Mouse (Mus musculus) neural tube, embryonic 14.5 days (tissue): ENCODE measurements at regions not wholly inside any gene's neighbourhood (a gene's known extent, or its start where the extent isn't known, plus 50 kb on each side); places are given as distances from the start of the nearest gene placed in this dataset.
"Not testable (repeated sequence)": the region's sequence is repeated elsewhere in the genome, so short reads cannot be mapped to it uniquely, and the experiment has no call there.

Source experiments
- ATAC-seq: fragments of 200-750 bp; cut with Nextera tagmentation; 2 replicates; pipeline ENCODE4 v1.8.0; 2017; ENCODE audit warnings: low read depth, mild to moderate bottlenecking, moderate TSS enrichment, moderate library complexity
- H3K27ac ChIP-seq: fragments of 300-500 bp; sonication (generic); 2 replicates; pipeline ENCODE4 v1.5.1; 2014; ENCODE audit warnings: low read depth, mild to moderate bottlenecking, control low read depth, low read length, moderate library complexity, mixed read lengths
- H3K27me3 ChIP-seq: fragments of 300-500 bp; sonication (generic); 2 replicates; pipeline ENCODE4 v1.6.1; 2014; ENCODE audit warnings: low read length; ENCODE audit not compliant: control insufficient read depth, insufficient read depth
- H3K36me3 ChIP-seq: fragments of 300-500 bp; sonication (generic); 2 replicates; pipeline ENCODE4 v1.6.1; 2014; ENCODE audit warnings: low read length, mixed read lengths; ENCODE audit not compliant: control insufficient read depth, insufficient read depth
- H3K4me1 ChIP-seq: fragments of 300-500 bp; sonication (generic); 2 replicates; pipeline ENCODE4 v1.6.1; 2014; ENCODE audit warnings: low read length; ENCODE audit not compliant: control insufficient read depth, insufficient read depth
- H3K4me2 ChIP-seq: fragments of 300-500 bp; sonication (generic); 2 replicates; pipeline ENCODE4 v1.6.1; 2014; ENCODE audit warnings: mild to moderate bottlenecking, low read depth, low read length, control low read depth
- H3K4me3 ChIP-seq: fragments of 300-500 bp; sonication (generic); 2 replicates; pipeline ENCODE4 v1.5.1; 2014; ENCODE audit warnings: low read depth, low read length, control low read depth, mixed read lengths
- H3K9ac ChIP-seq: fragments of 300-500 bp; sonication (generic); replicated peaks from 2 replicates; pipeline ENCODE4 v1.6.1; 2014; ENCODE audit warnings: low read depth, mild to moderate bottlenecking, control low read depth, low read length, mixed read lengths
- H3K9me3 ChIP-seq: fragments of 300-500 bp; sonication (generic); 2 replicates; pipeline ENCODE4 v1.6.1; 2016; ENCODE audit warnings: low read length; ENCODE audit not compliant: control insufficient read depth
- WGBS: fragments of 180-500 bp; shearing (Covaris S2); extraction: QIAGEN DNeasy Blood & Tissue Kit; methylation state at CpG from one replicate; pipeline ENCODE4 v1.1.7; 2014; 5-methylcytosine and 5-hydroxymethylcytosine counted together

DNA sequence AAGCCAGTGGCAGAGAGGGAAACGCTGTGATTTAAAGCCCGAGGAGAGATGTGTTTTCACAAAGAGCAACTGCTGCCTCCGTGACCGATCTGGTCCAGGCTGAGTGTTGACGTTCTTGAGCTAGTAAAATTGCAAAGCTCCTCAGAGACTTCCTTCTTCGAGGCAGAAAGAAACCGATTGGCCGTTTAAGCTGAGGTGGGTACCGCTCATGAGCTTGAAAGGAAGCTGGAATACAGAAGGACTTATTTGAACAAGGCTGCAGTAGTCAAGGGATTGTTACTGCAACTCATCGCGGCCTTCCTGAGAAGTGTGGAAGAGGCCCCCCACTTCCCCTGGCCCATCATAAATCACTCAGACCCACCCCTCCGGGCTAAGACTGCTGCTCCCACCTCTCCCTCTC lies 132.9 kb upstream of the Intu start:
- Histone ChIP-seq H3K4me1 (no peaks in the 10 kb centered on the region), H3K4me3 (no peak overlapping the region), H3K9ac (no peak overlapping the region), H3K9me3 (no peaks in the 10 kb centered on the region), H3K27ac (no peak overlapping the region), H3K27me3 (no peaks in the 10 kb centered on the region), H3K36me3 (no peaks in the 10 kb centered on the region), H3K4me2 (peak overlapping the region; percentile 24; the same call in 1 of the 2 replicates)
- 33% methylated on average over 12 of the region's 12 CpGs for WGBS
- ATAC-seq = peak; percentile 54; the same call in 1 of the 2 replicates

DNA sequence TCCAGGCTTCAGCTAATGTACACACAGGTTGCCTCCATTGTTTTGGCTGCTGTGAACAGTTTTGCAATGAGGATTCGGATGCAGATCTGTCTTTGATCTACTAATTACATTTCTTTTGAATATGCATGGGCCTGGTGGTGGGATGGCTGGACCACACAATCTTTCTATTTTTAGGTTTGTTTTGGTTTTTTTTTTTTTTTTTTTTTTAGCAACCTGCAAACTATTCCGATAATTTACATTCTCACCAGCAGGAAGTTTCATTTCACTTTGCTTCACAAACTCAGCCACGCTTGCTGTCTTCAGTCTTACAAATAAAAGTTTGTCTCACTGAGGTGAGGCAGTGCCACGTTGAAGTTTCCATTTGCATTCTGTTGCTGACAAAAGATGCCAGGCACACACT lies 127.7 kb upstream of the Intu start:
- no peak overlapping the region for H3K4me2 ChIP-seq

DNA sequence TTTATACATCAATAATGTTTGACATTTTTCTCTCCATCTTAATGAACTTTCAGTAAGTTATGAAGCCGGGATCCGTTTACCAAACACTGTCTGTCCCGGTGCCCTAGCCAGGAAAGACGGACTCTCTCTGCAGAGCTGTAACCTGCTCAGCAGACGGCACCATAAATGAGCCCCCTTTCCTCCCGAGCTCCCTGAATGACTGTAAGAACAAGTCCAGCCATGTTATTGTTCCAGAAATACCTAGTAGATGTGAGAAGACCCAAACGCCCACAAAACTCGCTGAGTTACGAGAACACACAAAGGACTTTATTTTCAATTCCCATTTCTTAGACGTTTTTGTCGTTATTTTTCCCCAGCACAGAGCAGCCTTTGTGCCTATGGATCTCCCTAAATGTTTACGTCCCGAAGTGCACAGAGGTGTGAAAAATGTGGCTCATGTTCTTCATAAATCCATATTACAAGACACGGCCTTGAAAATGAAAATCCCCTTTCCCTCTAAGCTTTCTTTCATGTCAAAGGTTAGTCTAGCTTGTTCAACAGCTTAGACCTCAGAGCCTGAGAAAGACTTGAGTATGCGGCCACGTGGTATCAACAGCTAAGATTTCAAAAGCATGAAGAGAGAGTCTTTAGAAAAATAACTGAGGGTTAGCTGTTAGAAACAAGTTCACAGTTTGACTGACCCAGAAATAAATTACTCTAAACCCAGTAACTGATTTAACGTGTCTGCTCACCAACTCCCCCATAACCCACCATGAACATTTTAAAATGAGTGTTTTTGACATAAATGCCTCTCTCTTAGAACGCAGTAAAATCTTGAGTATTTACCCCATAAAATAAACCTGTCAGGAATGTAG lies 125.8 kb upstream of the Intu start:
- Histone ChIP-seq H3K9me3 (no peaks in the 10 kb centered on the region), H3K27me3 (no peaks in the 10 kb centered on the region), H3K36me3 (no peaks in the 10 kb centered on the region), H3K9ac (no peak overlapping the region), H3K27ac (no peak overlapping the region), H3K4me2 (no peak overlapping the region), H3K4me3 (no peak overlapping the region), H3K4me1 (no peaks in the 10 kb centered on the region)
- WGBS = 75% methylated on average over 18 of the region's 18 CpGs
- no peak for ATAC-seq

More for the DNA sequence above, 127.7 kb upstream of the Intu start:
- H3K4me1 ChIP-seq = no peaks in the 10 kb centered on the region
- H3K27ac ChIP-seq = no peak overlapping the region
- H3K27me3 ChIP-seq = no peaks in the 10 kb centered on the region
- no peak overlapping the region for H3K9ac ChIP-seq
- no peaks in the 10 kb centered on the region for H3K9me3 ChIP-seq
- ATAC-seq = no peak
- no peak overlapping the region for H3K4me3 ChIP-seq
- H3K36me3 ChIP-seq = no peaks in the 10 kb centered on the region
- 76% methylated on average over 4 of the region's 4 CpGs for WGBS

DNA sequence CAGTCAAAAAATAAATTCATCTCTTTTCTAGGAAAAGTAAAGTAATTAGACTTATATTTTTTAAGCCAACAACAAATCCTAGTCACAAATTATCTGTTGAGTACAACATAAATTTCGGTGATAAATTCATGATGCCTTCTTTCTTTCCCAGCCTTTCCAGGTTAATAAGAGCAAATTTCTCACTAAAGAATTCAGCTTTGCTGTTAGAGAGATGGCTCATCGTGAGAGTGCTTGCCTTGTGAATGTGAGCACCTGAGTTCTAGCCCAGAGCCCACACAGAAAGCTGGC lies 125.2 kb upstream of the Intu start:
- ATAC-seq = no peak
- no peaks in the 10 kb centered on the region for H3K27me3 ChIP-seq
- H3K27ac ChIP-seq = no peak overlapping the region
- no peaks in the 10 kb centered on the region for H3K9me3 ChIP-seq
- H3K4me2 ChIP-seq = no peak overlapping the region
- no peak overlapping the region for H3K9ac ChIP-seq
- WGBS = 90% methylated on average over 2 of the region's 2 CpGs
- no peaks in the 10 kb centered on the region for H3K36me3 ChIP-seq
- no peak overlapping the region for H3K4me3 ChIP-seq
- H3K4me1 ChIP-seq = no peaks in the 10 kb centered on the region

DNA sequence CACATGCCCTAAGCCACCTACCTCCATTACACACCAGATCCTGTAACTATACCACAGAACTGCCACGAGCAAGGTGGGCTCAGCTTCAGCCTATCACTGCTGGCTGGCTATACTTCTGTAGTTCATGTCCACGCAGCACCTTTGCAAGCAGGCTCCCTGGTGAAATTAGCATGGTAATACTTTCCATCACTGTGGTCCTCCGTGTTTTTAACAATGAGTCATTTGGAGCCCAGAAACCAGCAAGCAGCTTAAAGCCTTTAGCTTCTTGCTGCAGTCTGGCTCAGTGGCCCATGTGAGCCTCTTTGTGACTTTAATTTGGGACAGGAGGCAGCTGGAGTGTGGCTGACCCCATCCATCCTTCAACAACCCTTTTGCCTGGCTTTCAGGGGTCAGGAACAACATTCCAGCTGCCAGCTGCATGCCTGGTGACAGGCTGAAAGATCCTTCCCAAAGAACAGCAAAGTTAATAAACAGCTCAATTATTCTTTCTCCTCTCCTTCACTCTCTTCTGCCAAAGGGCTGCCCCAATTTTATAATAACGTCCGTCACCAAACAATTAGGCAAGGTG lies 122.1 kb upstream of the Intu start:
- WGBS = 27% methylated on average over 5 of the region's 5 CpGs
- Histone ChIP-seq H3K4me3 (no peak overlapping the region), H3K4me2 (no peak overlapping the region), H3K9me3 (no peaks in the 10 kb centered on the region), H3K9ac (no peak overlapping the region), H3K27me3 (no peaks in the 10 kb centered on the region), H3K4me1 (no peaks in the 10 kb centered on the region), H3K36me3 (no peaks in the 10 kb centered on the region), H3K27ac (no peak overlapping the region)
- no peak for ATAC-seq

DNA sequence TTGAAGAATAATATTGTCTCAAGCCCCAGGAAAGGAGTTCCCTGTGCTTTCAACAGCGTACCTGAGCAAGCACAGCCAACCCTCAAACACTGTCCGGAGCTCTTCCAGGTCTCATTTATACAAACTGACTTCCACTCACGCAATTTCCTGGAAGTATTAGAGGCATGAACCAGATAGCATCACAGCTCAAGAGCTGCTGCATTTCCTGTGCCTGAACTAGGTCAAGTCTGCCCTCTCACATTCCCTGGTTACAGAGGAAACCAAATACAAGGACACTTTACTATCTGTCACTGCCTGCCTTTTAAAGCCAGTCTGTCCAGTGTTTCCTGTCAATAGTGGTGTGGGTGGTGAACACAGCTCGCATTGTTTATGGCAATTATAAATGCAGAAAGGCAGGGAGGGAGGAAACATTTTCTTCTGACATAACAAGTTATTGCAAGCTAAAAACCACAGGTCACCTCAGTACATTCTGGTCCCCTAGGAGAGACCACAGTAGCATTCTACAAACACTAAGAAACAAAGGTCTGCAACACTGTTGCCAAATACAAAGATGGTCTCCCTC lies 120.3 kb upstream of the Intu start:
- no peaks in the 10 kb centered on the region for H3K9me3 ChIP-seq
- 78% methylated on average over 4 of the region's 4 CpGs for WGBS
- no peaks in the 10 kb centered on the region for H3K27me3 ChIP-seq
- H3K36me3 ChIP-seq = no peaks in the 10 kb centered on the region
- H3K4me2 ChIP-seq = no peak overlapping the region
- H3K4me1 ChIP-seq = no peaks in the 10 kb centered on the region
- no peak overlapping the region for H3K27ac ChIP-seq
- no peak for ATAC-seq
- H3K9ac ChIP-seq = no peak overlapping the region
- no peak overlapping the region for H3K4me3 ChIP-seq

DNA sequence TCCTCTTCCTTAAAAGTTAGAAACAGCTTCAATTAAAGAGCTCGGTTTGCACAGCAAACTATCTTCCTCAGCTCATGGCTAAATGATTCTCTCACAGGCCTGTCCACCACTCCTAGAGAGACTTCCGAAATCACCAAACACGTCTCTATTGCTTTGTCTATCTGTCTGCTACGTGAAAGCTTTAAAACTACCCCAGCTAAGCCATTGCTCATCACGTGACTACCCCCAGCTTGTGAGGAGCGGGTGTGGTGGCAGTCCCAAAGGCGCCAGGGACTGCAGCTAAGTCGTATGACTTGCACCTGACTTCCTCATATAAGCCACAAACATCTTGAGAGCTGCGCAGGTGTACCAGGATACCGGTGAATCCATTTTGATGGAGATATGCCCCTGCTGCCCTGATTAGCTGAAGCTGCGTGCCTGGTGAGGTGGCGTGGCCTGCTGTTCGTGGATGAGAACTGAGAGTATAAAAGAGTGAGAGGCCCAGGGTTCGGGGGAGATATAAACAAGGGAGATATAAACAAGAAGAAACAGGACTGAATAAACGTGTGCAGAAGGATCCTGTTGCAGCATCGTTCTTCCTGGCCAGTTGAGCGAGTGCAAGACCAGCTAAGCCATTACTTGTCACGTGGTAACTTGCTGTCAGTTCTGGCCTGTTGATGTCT lies 105.8 kb upstream of the Intu start:
- not testable (repeated sequence) for H3K4me2 ChIP-seq, H3K9ac ChIP-seq, H3K4me1 ChIP-seq, H3K27me3 ChIP-seq, H3K9me3 ChIP-seq, H3K36me3 ChIP-seq, ATAC-seq, H3K27ac ChIP-seq, H3K4me3 ChIP-seq
- 69% methylated on average over 16 of the region's 18 CpGs for WGBS

DNA sequence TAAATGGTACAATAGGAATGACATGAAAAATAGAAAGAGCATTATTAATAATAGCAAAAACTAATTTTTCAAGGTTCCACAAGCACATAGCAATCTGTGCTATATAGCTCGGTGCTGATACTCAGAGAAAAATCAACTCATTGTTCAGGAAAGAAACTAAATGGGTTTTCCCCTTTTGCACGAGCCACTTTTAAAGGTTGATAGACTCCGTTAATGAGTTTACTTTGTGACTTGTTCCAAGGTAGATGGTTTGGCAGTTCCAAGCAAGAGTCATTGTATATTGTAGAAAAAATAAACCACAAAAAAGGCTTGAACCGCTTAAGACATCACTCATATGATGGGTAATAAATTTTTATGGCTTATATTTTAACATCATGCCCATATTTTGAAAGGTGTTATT lies 105.0 kb upstream of the Intu start:
- Histone ChIP-seq H3K4me2 (no peak overlapping the region), H3K27me3 (no peaks in the 10 kb centered on the region), H3K9ac (no peak overlapping the region), H3K36me3 (no peaks in the 10 kb centered on the region), H3K9me3 (no peaks in the 10 kb centered on the region), H3K4me1 (no peaks in the 10 kb centered on the region), H3K4me3 (no peak overlapping the region), H3K27ac (no peak overlapping the region)
- 82% methylated on average over 4 of the region's 4 CpGs for WGBS
- no peak for ATAC-seq

DNA sequence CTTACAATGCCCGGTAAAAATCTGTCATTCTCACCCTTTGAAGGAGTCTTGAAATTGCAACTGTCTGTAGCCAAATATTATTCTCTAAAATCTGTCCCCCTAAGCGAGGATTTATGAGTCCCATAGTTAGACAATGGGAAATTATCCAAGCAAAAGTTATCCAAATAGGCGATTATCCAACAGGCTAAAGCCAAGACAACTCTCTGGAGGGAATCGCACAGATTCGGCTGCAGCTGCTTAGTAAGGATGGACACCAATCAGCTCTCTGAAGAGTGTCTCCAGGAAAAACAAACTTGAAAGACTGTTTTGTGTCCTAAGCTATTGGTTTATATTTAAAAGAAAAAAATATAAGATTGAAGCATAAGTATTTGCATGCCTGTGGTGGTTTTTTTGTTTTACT lies 103.1 kb upstream of the Intu start:
- Histone ChIP-seq H3K9me3 (no peaks in the 10 kb centered on the region), H3K27me3 (no peaks in the 10 kb centered on the region), H3K36me3 (no peaks in the 10 kb centered on the region), H3K27ac (no peak overlapping the region), H3K4me2 (no peak overlapping the region), H3K4me3 (no peak overlapping the region), H3K9ac (no peak overlapping the region), H3K4me1 (no peaks in the 10 kb centered on the region)
- ATAC-seq = no peak
- 80% methylated on average over 5 of the region's 5 CpGs for WGBS
